Mouse (Mus musculus): ENCODE measurements around the gene Zfp790. TPM values are rescaled to one million over a fixed set of nuclear protein-coding genes. Genes with fewer than 3 reads are reported as not detected.

Gene Zfp790
- polyA plus RNA-seq, 1 experiment, result 12.0 TPM

DNA sequence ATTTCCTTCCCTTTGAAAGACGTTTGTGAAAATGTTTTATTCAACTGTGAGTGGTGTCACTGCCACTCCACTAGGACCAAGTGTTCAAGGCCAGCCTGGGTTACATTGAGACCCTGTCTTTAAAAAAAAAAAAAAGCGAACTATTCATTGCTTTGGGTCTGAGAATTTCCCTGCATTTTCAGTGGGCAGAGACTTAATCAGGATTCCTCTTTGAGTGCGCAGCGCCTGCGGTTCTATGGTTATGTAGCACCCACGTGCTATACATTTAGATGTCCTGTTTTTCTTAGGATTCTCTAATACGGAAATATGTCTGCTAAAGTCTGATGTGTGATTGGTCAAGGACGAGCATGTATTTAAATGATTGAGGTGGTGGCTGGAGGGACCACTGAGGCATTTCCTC lies 30.9 kb upstream of the Zfp790 start:
- Histone ChIP-seq H3K4me1 (ENCODE audit: control insufficient read depth, insufficient read depth, low read length) (peaks cover 3% of the 10 kb centered on the region; the same call in 1 of the 2 replicates), H3K4me3 (ENCODE audit: insufficient read depth, low read length) (peak overlapping the region; percentile 77; the same call in 1 of the 2 replicates), H3K27ac (ENCODE audit: insufficient read depth, low read length) (no peak overlapping the region)
- TF ChIP-seq POLR2A (IDR thresholded peaks at IDR 0.05; ENCODE audit: low read depth, low read length) (no peak), CTCF (IDR thresholded peaks at IDR 0.05; ENCODE audit: borderline replicate concordance, insufficient read depth, low read length) (no peak)

DNA sequence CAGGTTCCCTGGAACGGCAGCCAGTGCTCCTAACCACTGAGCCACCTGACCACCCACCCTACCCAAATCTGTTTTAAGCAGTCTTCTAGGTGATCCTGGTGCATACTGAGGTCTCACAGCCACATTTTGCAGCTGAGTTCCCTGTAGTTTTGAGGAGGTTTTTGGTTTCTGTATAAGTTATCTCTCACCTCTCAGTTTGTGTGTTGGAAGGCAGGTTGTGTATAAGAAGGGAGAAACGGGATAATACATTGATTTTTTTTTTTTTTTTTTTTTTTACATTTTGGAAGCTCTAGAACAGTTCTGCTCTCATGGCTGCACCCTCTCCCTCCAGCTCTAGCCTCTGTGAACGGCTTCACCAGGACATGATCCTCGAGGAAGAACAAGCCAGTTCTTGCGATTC lies 30.0 kb upstream of the Zfp790 start:
- peak overlapping the region; percentile 13; the same call in 1 of the 2 replicates for H3K4me3 ChIP-seq (ENCODE audit: insufficient read depth, low read length)
- no peak for TF ChIP-seq POLR2A (IDR thresholded peaks at IDR 0.05; ENCODE audit: low read depth, low read length)
- no peak for TF ChIP-seq CTCF (IDR thresholded peaks at IDR 0.05; ENCODE audit: borderline replicate concordance, insufficient read depth, low read length)
- no peak overlapping the region for H3K27ac ChIP-seq (ENCODE audit: insufficient read depth, low read length)

DNA sequence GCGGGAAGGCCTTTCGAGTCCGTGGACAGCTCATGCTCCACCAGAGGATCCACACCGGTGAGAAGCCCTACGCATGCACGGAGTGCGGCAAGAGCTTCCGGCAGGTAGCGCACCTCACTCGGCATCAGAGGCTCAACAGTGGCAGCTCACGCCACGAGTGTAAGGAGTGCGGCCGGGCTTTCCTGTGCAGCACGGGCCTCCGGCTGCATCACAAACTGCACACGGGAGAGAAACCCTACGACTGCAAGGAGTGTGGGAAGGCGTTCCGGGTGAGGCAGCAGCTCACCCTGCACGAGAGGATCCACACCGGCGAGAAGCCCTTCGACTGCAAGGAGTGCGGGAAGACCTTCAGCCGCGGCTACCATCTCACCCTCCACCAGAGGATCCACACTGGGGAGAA lies 23.0 kb upstream of the Zfp790 start:
- Histone ChIP-seq H3K4me3 (ENCODE audit: insufficient read depth, low read length) (no peak overlapping the region), H3K4me1 (ENCODE audit: control insufficient read depth, insufficient read depth, low read length) (peaks cover 3% of the 10 kb centered on the region; the same call in 1 of the 2 replicates), H3K27ac (ENCODE audit: insufficient read depth, low read length) (no peak overlapping the region)
- no peak for TF ChIP-seq POLR2A (IDR thresholded peaks at IDR 0.05; ENCODE audit: low read depth, low read length)
- TF ChIP-seq CTCF (IDR thresholded peaks at IDR 0.05; ENCODE audit: borderline replicate concordance, insufficient read depth, low read length), result no peak

More for the DNA sequence above, 30.0 kb upstream of the Zfp790 start:
- H3K4me1 ChIP-seq (ENCODE audit: control insufficient read depth, insufficient read depth, low read length), result peaks cover 3% of the 10 kb centered on the region; the same call in 1 of the 2 replicates

DNA sequence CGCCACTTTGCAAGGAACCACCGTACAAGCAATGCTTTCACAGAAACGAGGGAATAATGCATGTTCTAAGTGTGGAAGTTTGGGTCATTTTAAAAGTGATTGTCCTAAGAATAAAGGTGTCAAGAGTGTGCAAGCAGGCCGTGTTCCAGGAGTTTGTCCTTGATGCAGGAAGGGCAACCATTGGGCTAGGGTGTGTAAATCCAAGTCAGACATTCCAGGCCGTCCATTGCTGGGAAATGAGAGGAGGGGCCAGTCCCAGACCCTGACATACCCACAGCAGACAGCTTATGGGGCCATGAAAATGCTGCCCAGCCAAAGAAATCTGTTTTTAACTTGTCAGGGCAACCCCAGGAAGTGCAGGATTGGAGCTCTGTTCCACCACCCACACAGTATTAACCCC lies 8.9 kb upstream of the Zfp790 start:
- no peaks in the 10 kb centered on the region for H3K4me1 ChIP-seq (ENCODE audit: control insufficient read depth, insufficient read depth, low read length)

DNA sequence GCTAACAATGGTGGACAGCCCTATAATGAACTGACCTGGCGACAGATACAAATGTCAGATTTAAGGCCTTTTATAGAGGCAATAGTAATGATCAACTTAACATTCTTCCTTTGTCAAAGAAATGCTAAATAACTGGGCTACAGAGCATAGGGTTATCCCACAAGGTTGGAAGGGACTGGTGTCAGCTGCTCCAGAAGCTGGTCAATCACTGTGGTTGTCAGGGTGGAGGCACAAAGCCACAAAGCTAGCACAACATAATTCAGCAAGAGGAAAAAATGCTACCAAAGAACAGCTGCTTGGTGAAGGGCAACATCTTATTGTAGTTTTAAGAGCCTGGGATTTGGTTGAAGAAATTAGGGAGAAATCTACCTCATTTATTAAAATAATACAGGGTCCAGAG lies 3.7 kb upstream of the Zfp790 start:
- Histone ChIP-seq H3K27ac (ENCODE audit: insufficient read depth, low read length) (no peak overlapping the region), H3K4me1 (ENCODE audit: control insufficient read depth, insufficient read depth, low read length) (peaks cover 3% of the 10 kb centered on the region; the same call in 1 of the 2 replicates), H3K4me3 (ENCODE audit: insufficient read depth, low read length) (no peak overlapping the region)
- TF ChIP-seq CTCF (IDR thresholded peaks at IDR 0.05; ENCODE audit: borderline replicate concordance, insufficient read depth, low read length) (no peak), POLR2A (IDR thresholded peaks at IDR 0.05; ENCODE audit: low read depth, low read length) (no peak)

More for the DNA sequence above, 8.9 kb upstream of the Zfp790 start:
- Histone ChIP-seq H3K4me3 (ENCODE audit: insufficient read depth, low read length) (no peak overlapping the region), H3K27ac (ENCODE audit: insufficient read depth, low read length) (no peak overlapping the region)
- TF ChIP-seq POLR2A (IDR thresholded peaks at IDR 0.05; ENCODE audit: low read depth, low read length), result no peak
- no peak for TF ChIP-seq CTCF (IDR thresholded peaks at IDR 0.05; ENCODE audit: borderline replicate concordance, insufficient read depth, low read length)

DNA sequence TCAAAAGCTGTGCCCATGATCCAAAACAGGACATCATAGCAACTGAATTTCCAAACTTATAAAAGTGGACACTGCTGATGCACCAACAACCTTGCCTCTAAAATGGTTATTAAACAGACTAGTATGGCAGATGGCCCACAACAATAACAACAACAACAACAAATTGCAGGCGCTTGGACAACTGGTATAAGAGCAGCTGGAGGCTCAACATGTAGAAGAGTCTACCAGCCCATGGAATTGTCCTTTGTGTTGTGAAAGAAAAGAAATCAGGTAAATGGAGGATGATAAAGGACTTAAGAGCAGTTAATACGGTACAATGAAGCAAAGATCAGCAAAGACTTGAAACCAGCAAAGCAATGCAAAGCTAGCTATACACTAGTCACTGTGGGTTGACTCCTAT lies 1.5 kb upstream of the Zfp790 start:
- H3K4me1 ChIP-seq (ENCODE audit: control insufficient read depth, insufficient read depth, low read length), result peaks cover 3% of the 10 kb centered on the region
- TF ChIP-seq CTCF (IDR thresholded peaks at IDR 0.05; ENCODE audit: borderline replicate concordance, insufficient read depth, low read length) (no peak), POLR2A (IDR thresholded peaks at IDR 0.05; ENCODE audit: low read depth, low read length) (no peak)

DNA sequence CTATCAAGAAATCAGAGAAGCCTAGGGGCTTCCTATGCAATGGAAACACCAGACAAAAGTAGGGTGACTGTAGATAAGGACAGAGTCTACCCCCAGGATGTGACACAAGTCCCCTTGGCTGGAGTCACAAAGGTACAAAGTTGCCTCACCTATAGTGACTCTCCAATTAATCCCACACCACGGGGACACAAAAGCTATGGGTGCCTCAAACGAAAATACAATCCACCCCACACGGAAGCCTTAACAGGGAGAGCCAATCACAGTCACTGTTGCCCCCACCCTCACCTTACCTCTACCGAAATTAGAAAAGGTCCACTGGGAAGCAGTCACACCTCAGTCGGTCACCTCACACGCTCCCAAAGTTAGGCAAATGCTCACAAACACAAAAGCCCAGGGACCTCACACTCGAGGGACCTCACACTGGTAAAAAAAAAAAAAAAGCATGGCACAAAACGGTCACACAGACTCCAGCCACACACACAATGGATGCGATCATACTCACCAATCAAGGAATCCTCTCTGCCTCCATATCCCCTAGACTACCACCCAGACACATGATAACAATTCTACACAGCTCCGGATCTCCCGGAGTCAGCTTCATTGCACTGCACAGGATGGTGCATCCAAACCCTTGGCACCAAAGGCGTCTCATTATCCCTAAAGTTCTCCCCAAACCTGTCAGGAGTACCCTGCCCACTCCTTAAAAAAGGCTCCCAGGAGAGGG lies 691 bp upstream of the Zfp790 start:
- Histone ChIP-seq H3K4me1 (ENCODE audit: control insufficient read depth, insufficient read depth, low read length) (peaks cover 3% of the 10 kb centered on the region), H3K27ac (ENCODE audit: insufficient read depth, low read length) (0 out of 2 replicates have a peak overlapping the region, but pooled peaks have one; percentile 10), H3K4me3 (ENCODE audit: insufficient read depth, low read length) (peak overlapping the region; percentile 64)
- no peak; the same call in 1 of the 2 replicates for TF ChIP-seq POLR2A (IDR thresholded peaks at IDR 0.05; ENCODE audit: low read depth, low read length)
- TF ChIP-seq CTCF (IDR thresholded peaks at IDR 0.05; ENCODE audit: borderline replicate concordance, insufficient read depth, low read length), result no peak

More for the DNA sequence above, 1.5 kb upstream of the Zfp790 start:
- H3K27ac ChIP-seq (ENCODE audit: insufficient read depth, low read length), result no peak overlapping the region
- H3K4me3 ChIP-seq (ENCODE audit: insufficient read depth, low read length), result no peak overlapping the region

DNA sequence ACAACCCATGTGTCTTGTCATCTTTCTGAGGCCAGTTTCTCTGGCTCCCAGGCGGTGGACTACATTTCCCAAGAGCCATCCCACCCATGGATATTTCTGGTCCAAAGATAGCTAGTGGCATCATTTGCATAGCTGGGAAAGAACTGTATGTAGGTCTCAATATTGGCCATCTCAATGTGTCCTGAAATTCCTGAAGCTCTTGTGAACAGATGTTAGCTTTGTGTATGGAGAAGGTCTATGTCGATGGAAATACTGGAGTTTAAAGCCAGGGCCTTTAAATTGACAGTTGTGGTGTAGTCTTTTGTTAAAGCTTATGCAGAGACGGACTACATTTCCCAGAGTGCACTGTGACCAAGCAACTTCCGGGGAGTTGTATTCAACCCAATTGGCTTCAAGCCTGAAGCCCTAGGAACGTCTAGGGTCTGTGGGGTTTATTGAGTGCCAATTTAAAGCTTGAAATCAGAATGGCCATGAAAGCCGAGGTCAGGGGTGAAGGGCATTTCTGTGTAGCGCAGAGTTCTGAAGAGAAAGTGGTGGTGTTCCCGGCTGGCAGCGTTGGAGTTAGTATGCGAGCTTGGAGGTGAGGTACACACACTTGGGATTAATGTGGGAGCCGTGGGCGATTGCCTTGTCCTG lies 2.8 kb downstream of the Zfp790 start:
- Histone ChIP-seq H3K4me3 (ENCODE audit: insufficient read depth, low read length) (peak overlapping the region; percentile 77), H3K27ac (ENCODE audit: insufficient read depth, low read length) (no peak overlapping the region), H3K4me1 (ENCODE audit: control insufficient read depth, insufficient read depth, low read length) (peaks cover 3% of the 10 kb centered on the region)
- TF ChIP-seq CTCF (IDR thresholded peaks at IDR 0.05; ENCODE audit: borderline replicate concordance, insufficient read depth, low read length), result no peak
- no peak for TF ChIP-seq POLR2A (IDR thresholded peaks at IDR 0.05; ENCODE audit: low read depth, low read length)

DNA sequence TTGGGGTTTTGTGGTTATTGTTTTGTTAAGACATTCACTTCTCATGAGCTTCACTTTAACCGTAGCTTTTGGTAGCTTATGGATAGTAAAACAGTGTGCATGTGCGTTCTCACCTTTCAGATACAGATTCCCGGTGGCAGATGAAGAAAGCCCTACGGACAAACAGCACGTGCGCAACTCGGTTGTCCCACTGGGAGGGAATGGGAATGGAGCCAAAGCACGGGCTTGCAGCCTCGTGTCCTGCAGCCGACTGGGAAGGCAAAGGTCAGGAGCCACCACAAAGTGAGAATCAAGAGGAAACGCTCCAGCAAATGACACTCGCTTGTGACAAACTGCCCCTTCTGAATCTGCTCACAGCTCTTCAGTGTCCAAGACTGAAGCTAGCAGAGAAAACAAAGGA lies 12.1 kb downstream of the Zfp790 start:
- Histone ChIP-seq H3K27ac (ENCODE audit: insufficient read depth, low read length) (no peak overlapping the region), H3K4me1 (ENCODE audit: control insufficient read depth, insufficient read depth, low read length) (no peaks in the 10 kb centered on the region), H3K4me3 (ENCODE audit: insufficient read depth, low read length) (no peak overlapping the region)
- TF ChIP-seq CTCF (IDR thresholded peaks at IDR 0.05; ENCODE audit: borderline replicate concordance, insufficient read depth, low read length) (no peak), POLR2A (IDR thresholded peaks at IDR 0.05; ENCODE audit: low read depth, low read length) (no peak)

DNA sequence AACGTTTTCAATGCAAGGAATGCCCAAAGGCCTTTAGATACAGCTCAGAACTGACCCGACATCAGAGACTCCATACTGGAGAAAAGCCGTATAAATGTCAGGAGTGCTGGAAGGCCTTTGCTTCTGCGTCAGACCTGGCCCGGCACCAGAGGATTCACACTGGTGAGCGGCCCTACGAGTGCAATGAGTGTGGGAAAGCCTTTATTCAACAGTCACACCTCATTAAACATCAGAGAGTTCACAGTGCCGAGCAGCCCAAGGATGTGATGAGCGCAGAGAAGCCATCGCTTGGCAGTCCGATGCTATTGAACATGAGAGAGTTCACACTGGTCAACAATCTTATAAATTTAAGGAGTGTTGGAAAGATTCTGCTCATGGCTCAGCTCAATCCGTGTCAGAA lies 13.9 kb downstream of the Zfp790 start:
- TF ChIP-seq POLR2A (IDR thresholded peaks at IDR 0.05; ENCODE audit: low read depth, low read length), result no peak
- TF ChIP-seq CTCF (IDR thresholded peaks at IDR 0.05; ENCODE audit: borderline replicate concordance, insufficient read depth, low read length), result no peak
- no peak overlapping the region for H3K27ac ChIP-seq (ENCODE audit: insufficient read depth, low read length)
- H3K4me1 ChIP-seq (ENCODE audit: control insufficient read depth, insufficient read depth, low read length), result no peaks in the 10 kb centered on the region
- no peak overlapping the region for H3K4me3 ChIP-seq (ENCODE audit: insufficient read depth, low read length)

Data from embryonic fibroblast, embryonic 13.5 days (primary cell).